17 mouse cellular contexts compared by ENCODE assay signal in genomic region chr2:52227584-52227983, GRCm38 (mm10).
DNase-seq lines count a peak whose midpoint lies in the region; TF ChIP-seq lines count a peak whose summit lies in the region.
"Had no signal": no experiment of that assay in that cellular context is flagged by ENCODE, and none has a peak within 500 bp of the region (broad histone marks: within the 10 kb centered on the region; RNA-seq: fewer than 3 reads in every experiment).

No protein-coding gene starts in this region.

- H3K36me3 ChIP-seq in kidney, adult 2 months (ENCODE audit: control insufficient read depth, insufficient read depth, low read length), result no peaks in the 10 kb centered on the region
- H3K36me3 ChIP-seq: forebrain, embryonic 15.5 days; G1E; heart, embryonic 13.5 days; hindbrain, embryonic 12.5 days had no signal

- DNase-seq in cerebellum, adult 2 months, result no peak
- no peak for DNase-seq in cerebellum, adult 9-11 months
- DNase-seq in heart, postnatal 10 days, result peak; percentile 8 to 11
- no peak for DNase-seq in heart, adult 9 months (ENCODE audit: low spot score in 2 of 2)
- peak; percentile 17 for DNase-seq in ovary, adult 18-20 months (ENCODE audit: low spot score)
- DNase-seq in ovary, postnatal 14 days (ENCODE audit: low spot score), result no peak
- no peak for DNase-seq in kidney, adult 2 months
- DNase-seq in spleen, postnatal 14 days (ENCODE audit: low spot score in 2 of 2), result no peak
- DNase-seq: gastrocnemius, postnatal 10 days; kidney, adult 18-20 months; lung, adult 2 months; right cerebral cortex, postnatal 4 days had no signal

- intact Hi-C loops in heart, postnatal 10 days (cut with DNase I), result no loop called here

- H3K27ac ChIP-seq in cerebellum, adult 2 months (ENCODE audit: insufficient read depth, low read length), result no peak overlapping the region
- H3K27ac ChIP-seq in kidney, adult 2 months (ENCODE audit: insufficient read depth, low read depth, low read length), result no peak overlapping the region
- H3K27ac ChIP-seq: forebrain, embryonic 15.5 days; heart, embryonic 13.5 days; hindbrain, embryonic 12.5 days had no signal

- WGBS in cerebellum, adult 2 months, result 68% methylated on average over 3 of the region's 3 CpGs
- WGBS in kidney, adult 2 months, result 55% methylated on average over 3 of the region's 3 CpGs

- TF ChIP-seq POLR2A in cerebellum, adult 2 months (IDR thresholded peaks at IDR 0.05; ENCODE audit: borderline replicate concordance, insufficient read depth, low read length), result no peak
- TF ChIP-seq POLR2A in kidney, adult 2 months (IDR thresholded peaks at IDR 0.05; ENCODE audit: low read depth, low read length), result no peak

- no peak overlapping the region for H3K4me3 ChIP-seq in cerebellum, adult 2 months (replicated peaks; ENCODE audit: insufficient read depth, low read depth, low read length)
- no peak overlapping the region for H3K4me3 ChIP-seq in kidney, adult 2 months (ENCODE audit: insufficient read depth, low read depth, low read length)
- H3K4me3 ChIP-seq: forebrain, embryonic 15.5 days; heart, embryonic 13.5 days; hindbrain, embryonic 12.5 days; megakaryocyte, embryonic 14.5 days had no signal

- peak; percentile 30; the same call in 1 of the 2 replicates for TF ChIP-seq CTCF in cerebellum, adult 2 months (IDR thresholded peaks at IDR 0.05; ENCODE audit: borderline replicate concordance, insufficient read depth, low read depth, low read length)
- TF ChIP-seq CTCF in kidney, adult 2 months (conservative IDR thresholded peaks at IDR 0.05; ENCODE audit: insufficient read depth, insufficient read length, low read depth, low read length), result no peak

- H3K27me3 ChIP-seq in cerebellum, adult 2 months (ENCODE audit: control insufficient read depth, insufficient read depth, low read length), result no peaks in the 10 kb centered on the region
- no peaks in the 10 kb centered on the region for H3K27me3 ChIP-seq in kidney, adult 2 months (replicated peaks; ENCODE audit: control insufficient read depth, insufficient read depth, low read length)
- H3K27me3 ChIP-seq: forebrain, embryonic 15.5 days; heart, embryonic 13.5 days; hindbrain, embryonic 12.5 days; megakaryocyte, embryonic 14.5 days had no signal

- peaks cover 5% of the 10 kb centered on the region for H3K4me1 ChIP-seq in cerebellum, adult 2 months (ENCODE audit: control insufficient read depth, insufficient read depth, low read length)
- no peaks in the 10 kb centered on the region for H3K4me1 ChIP-seq in kidney, adult 2 months (ENCODE audit: control insufficient read depth, insufficient read depth, low read length)
- H3K4me1 ChIP-seq: forebrain, embryonic 15.5 days; heart, embryonic 13.5 days; hindbrain, embryonic 12.5 days; megakaryocyte, embryonic 14.5 days had no signal

Comparison
In these comparisons a context has a peak if more than half of its experiments do, and no peak if none do; other contexts are left out.
1. DNase-seq: peak in heart, postnatal 10 days (2 of 2) and ovary, adult 18-20 months (single experiment); none in cerebellum, adult 2 months (0 of 2), cerebellum, adult 9-11 months (single experiment), heart, adult 9 months (0 of 2), ovary, postnatal 14 days (single experiment), kidney, adult 2 months (single experiment) and spleen, postnatal 14 days (0 of 2).